Mouse (Mus musculus): ENCODE measurements around the gene Stk40. TPM values are rescaled to one million over a fixed set of nuclear protein-coding genes. Genes with fewer than 3 reads are reported as not detected.
"Not testable (repeated sequence)": the region's sequence is repeated elsewhere in the genome, so short reads cannot be mapped to it uniquely, and the experiment has no call there.

Stk40 gene
- polyA plus RNA-seq, 1 experiment: 99.5 TPM

GRCm38 (mm10) chr4:126162544-126163066 is 58.8 kb downstream of the Stk40 start:
- Histone ChIP-seq H3K36me3 (replicated peaks; ENCODE audit: low read length) (peaks cover 34% of the 10 kb centered on the region), H3K9me3 (no peaks in the 10 kb centered on the region), H3K27me3 (replicated peaks) (peaks cover 1% of the 10 kb centered on the region), H3K4me3 (replicated peaks) (peak overlapping the region; percentile 88), H3K4me1 (peaks cover 18% of the 10 kb centered on the region)
- no peak for TF ChIP-seq FLI1 (IDR thresholded peaks at IDR 0.05; ENCODE audit: low read length)
- TF ChIP-seq GATA1 (IDR thresholded peaks at IDR 0.05; ENCODE audit: borderline replicate concordance, low read length): no peak

GRCm38 (mm10) chr4:126163067-126163659 is 59.4 kb downstream of the Stk40 start, which contains the start of gene Sh3d21:
Gene Sh3d21, minus strand, starts transcription at chr4:126163491.
- peaks cover 39% of the 10 kb centered on the region for H3K36me3 ChIP-seq (replicated peaks; ENCODE audit: low read length)
- H3K9me3 ChIP-seq: no peaks in the 10 kb centered on the region
- H3K27me3 ChIP-seq (replicated peaks): peaks cover 1% of the 10 kb centered on the region
- peaks cover 18% of the 10 kb centered on the region for H3K4me1 ChIP-seq
- peak within 1 kb of the TSS; percentile 88 for H3K4me3 ChIP-seq (replicated peaks)
- TF ChIP-seq GATA1 (IDR thresholded peaks at IDR 0.05; ENCODE audit: borderline replicate concordance, low read length): no peak
- TF ChIP-seq FLI1 (IDR thresholded peaks at IDR 0.05; ENCODE audit: low read length): no peak

DNA sequence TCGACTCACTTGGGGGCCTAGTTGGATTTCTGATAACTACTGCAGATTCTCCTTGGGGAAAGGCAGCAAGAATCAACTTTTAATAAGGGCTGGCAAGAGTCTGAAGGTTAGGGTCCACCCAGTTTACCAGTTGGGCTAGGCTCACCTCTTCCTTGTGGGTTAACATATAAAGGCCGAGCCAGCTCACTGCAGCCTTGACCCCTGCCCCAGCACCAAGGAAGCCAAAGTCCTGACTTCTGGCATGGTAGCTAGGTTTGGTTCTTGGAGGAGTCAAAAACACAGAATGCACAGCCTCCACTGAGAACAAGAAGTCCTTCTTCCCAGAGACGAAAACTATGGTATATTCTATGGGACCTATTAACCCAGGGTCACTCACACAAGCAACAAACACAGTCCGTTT is 59.9 kb downstream of the Stk40 start:
- H3K9me3 ChIP-seq: no peaks in the 10 kb centered on the region
- peaks cover 1% of the 10 kb centered on the region for H3K27me3 ChIP-seq (replicated peaks)
- peaks cover 44% of the 10 kb centered on the region for H3K36me3 ChIP-seq (replicated peaks; ENCODE audit: low read length)
- no peak overlapping the region for H3K4me3 ChIP-seq (replicated peaks)
- TF ChIP-seq GATA1 (IDR thresholded peaks at IDR 0.05; ENCODE audit: borderline replicate concordance, low read length) (no peak), FLI1 (IDR thresholded peaks at IDR 0.05; ENCODE audit: low read length) (no peak)
- peaks cover 18% of the 10 kb centered on the region for H3K4me1 ChIP-seq

DNA sequence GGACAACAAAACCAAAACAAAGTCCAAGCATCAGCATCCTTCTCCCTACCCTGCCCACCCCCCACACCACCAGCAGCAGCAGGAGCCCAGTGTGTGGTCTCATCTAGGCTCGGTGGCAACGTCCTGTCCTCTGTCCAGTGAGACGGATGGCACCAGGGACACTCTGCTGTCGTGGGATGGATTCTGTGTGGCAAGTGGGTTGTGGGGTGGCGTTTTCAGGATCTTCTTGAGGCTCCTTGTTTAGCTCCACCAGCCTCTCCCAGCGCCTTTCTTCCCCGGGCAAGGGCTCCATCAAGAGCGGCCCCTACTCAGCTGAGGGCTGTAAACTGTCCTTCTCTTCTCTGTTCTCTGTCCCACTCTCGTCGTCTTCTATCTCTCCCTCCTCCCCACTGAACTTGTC is 61.3 kb downstream of the Stk40 start:
- not testable (repeated sequence) for H3K27me3 ChIP-seq (replicated peaks); H3K9me3 ChIP-seq; H3K4me3 ChIP-seq (replicated peaks)
- peaks cover 18% of the 10 kb centered on the region for H3K4me1 ChIP-seq
- peaks cover 58% of the 10 kb centered on the region for H3K36me3 ChIP-seq (replicated peaks; ENCODE audit: low read length)

GRCm38 (mm10) chr4:126166084-126166483 is 62.3 kb downstream of the Stk40 start:
- Histone ChIP-seq H3K9me3 (no peaks in the 10 kb centered on the region), H3K4me3 (replicated peaks) (no peak overlapping the region), H3K36me3 (replicated peaks; ENCODE audit: low read length) (peaks cover 68% of the 10 kb centered on the region), H3K27me3 (replicated peaks) (peaks cover 1% of the 10 kb centered on the region), H3K4me1 (peaks cover 18% of the 10 kb centered on the region)
- TF ChIP-seq GATA1 (IDR thresholded peaks at IDR 0.05; ENCODE audit: borderline replicate concordance, low read length): no peak
- TF ChIP-seq FLI1 (IDR thresholded peaks at IDR 0.05; ENCODE audit: low read length): no peak

- no peaks in the 10 kb centered on the region; the same call in 1 of the 2 replicates for H3K4me1 ChIP-seq
- no peak overlapping the region for H3K4me3 ChIP-seq (replicated peaks)
- TF ChIP-seq GATA1 (IDR thresholded peaks at IDR 0.05; ENCODE audit: borderline replicate concordance, low read length): no peak
- TF ChIP-seq FLI1 (IDR thresholded peaks at IDR 0.05; ENCODE audit: low read length): no peak
- no peaks in the 10 kb centered on the region for H3K27me3 ChIP-seq (replicated peaks)
- H3K9me3 ChIP-seq: no peaks in the 10 kb centered on the region
- peaks cover 85% of the 10 kb centered on the region for H3K36me3 ChIP-seq (replicated peaks; ENCODE audit: low read length)
These were observed 65.1 kb downstream of the Stk40 start for GRCm38 (mm10) chr4:126168851-126169250.

- H3K4me3 ChIP-seq (replicated peaks); H3K27me3 ChIP-seq (replicated peaks); H3K4me1 ChIP-seq; H3K9me3 ChIP-seq: not testable (repeated sequence)
- H3K36me3 ChIP-seq (replicated peaks; ENCODE audit: low read length): peaks cover 98% of the 10 kb centered on the region
These were observed 67.0 kb downstream of the Stk40 start for GRCm38 (mm10) chr4:126170737-126171136.

DNA sequence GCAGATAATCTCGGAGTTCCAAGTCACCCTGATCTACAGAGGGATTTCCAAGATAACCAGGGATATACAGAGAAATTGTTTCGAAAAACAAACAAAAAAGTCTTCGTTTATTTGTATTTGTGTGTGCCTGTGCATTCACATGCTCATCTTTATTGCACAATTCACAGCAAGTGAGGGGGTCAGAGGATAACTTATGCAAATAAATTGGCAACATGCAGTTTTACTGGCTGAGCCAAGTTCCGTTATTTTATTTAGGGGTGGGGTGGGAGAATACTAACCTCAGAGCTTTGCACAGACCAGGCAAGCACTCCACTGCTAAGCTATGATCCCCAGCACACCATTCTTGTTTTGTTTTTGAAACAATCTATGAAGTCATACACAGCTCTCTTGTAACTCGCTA is 70.0 kb downstream of the Stk40 start:
- no peak overlapping the region for H3K4me3 ChIP-seq (replicated peaks)
- TF ChIP-seq FLI1 (IDR thresholded peaks at IDR 0.05; ENCODE audit: low read length) (no peak), GATA1 (IDR thresholded peaks at IDR 0.05; ENCODE audit: borderline replicate concordance, low read length) (no peak)
- H3K4me1 ChIP-seq: no peaks in the 10 kb centered on the region; the same call in 1 of the 2 replicates
- H3K27me3 ChIP-seq (replicated peaks): no peaks in the 10 kb centered on the region
- H3K9me3 ChIP-seq: no peaks in the 10 kb centered on the region
- peaks cover 95% of the 10 kb centered on the region for H3K36me3 ChIP-seq (replicated peaks; ENCODE audit: low read length)

- peaks cover 95% of the 10 kb centered on the region for H3K36me3 ChIP-seq (replicated peaks; ENCODE audit: low read length)
- H3K9me3 ChIP-seq; H3K27me3 ChIP-seq (replicated peaks); H3K4me3 ChIP-seq (replicated peaks); H3K4me1 ChIP-seq: not testable (repeated sequence)
These were observed 72.2 kb downstream of the Stk40 start for GRCm38 (mm10) chr4:126175980-126176379.

GRCm38 (mm10) chr4:126181170-126181957 is 77.6 kb downstream of the Stk40 start:
- Histone ChIP-seq H3K4me3 (replicated peaks) (no peak overlapping the region), H3K4me1 (peaks cover 25% of the 10 kb centered on the region), H3K27me3 (replicated peaks) (no peaks in the 10 kb centered on the region), H3K36me3 (replicated peaks; ENCODE audit: low read length) (peaks cover 94% of the 10 kb centered on the region), H3K9me3 (no peaks in the 10 kb centered on the region)
- TF ChIP-seq FLI1 (IDR thresholded peaks at IDR 0.05; ENCODE audit: low read length): no peak
- no peak for TF ChIP-seq GATA1 (IDR thresholded peaks at IDR 0.05; ENCODE audit: borderline replicate concordance, low read length)
